Mouse (Mus musculus) sigmoid colon, adult 10 weeks (tissue): ENCODE results near the gene Gm49416. TPM values are rescaled to one million over a fixed set of nuclear protein-coding genes. Genes with fewer than 3 reads are reported as not detected.

Experiments
- polyA plus RNA-seq: library from polyadenylated mRNA; stranded (reverse); fragments of 350-450 nt; fragmentation: Illumina TruSeq; extraction: RNeasy Lipid Tissue Mini Kit (QIAGEN cat#74804); gene quantifications from one replicate; pipeline ENCODE4 v1.2.3, GENCODE M21; 2014; ENCODE audit warnings: low read depth, low replicate concordance

Gene Gm49416
- polyA plus RNA-seq: not detected

GRCm38 (mm10) chr19:8888511-8889385, at the start of gene Gm49416, which contains the start of gene 1810009A15Rik:
Gene Gm49416, plus strand, starts transcription at chr19:8888926.
Gene 1810009A15Rik, plus strand, starts transcription at chr19:8888853.

DNA sequence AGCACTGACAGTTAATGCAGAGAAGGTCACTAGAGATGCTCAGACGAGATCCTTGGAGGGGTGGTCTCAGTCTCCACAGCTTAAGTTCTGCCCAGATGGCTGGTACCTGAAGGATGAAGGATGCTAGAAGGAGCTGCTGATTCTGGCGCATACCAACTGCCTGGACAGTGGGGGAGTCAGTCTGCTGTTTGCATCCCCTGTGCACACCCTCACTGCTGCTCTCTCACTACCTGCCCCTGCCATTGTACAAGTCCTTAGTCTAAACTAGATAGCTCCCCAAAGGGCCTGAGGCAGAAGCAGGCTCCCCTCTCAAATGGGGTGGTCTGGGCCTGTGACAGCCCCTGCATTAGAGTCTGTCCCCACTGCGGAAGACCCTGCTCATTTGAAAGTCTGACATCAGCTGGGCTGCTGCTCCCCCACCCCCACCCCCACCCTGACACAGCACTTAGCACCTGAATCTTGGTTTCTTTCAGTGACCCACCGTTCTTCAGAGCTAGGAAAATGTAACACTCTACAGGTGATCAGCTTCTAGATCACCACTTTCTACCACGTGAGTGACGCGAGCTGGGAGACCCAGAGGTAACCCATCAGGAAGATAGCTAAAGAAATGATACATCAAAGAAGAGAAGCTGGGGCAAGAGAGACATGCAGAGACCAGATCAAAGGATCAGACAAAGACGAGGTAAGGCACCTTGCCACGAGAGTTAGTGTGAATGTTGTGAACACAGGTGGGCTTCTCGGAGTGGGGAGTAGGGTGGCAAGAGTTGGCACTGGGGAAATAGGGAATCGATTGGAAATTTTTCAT, 49.4 kb upstream of the Gm49416 start, which contains the start of gene Gng3:
Gng3 (minus strand) TSS at position 92 of the 805 bp plus-strand sequence.

DNA sequence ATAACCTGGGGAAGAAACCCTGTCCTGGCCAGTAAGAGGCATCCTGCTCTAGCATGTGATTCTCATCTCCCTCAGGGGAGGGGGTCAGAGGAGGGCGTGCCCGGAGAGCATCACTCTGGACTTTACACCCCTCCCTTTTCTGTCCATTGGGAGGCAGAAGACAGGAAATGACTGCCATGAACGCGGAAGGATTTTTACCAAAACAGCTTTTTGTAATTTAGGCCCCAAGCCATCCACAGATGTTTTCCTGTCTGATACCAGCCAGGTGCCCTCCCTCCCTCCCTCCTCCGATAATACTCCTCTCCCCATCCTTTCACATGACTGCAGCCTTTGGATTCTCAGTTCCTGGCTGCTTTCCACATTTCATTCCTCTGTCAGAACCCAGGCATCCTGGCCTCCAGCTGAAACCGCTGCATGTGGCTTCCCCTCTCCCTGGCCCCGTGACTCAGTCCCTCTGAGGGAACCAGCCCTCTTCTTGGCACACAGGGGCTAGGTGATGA, 38.3 kb upstream of the Gm49416 start, which contains the start of gene Lrrn4cl:
Lrrn4cl (plus strand) TSS at position 367 of the 500 bp plus-strand sequence.

GRCm38 (mm10) chr19:8871267-8872186, 17.2 kb upstream of the Gm49416 start, which contains the start of gene Ubxn1:
Gene Ubxn1, plus strand, starts transcription at chr19:8871496.

DNA sequence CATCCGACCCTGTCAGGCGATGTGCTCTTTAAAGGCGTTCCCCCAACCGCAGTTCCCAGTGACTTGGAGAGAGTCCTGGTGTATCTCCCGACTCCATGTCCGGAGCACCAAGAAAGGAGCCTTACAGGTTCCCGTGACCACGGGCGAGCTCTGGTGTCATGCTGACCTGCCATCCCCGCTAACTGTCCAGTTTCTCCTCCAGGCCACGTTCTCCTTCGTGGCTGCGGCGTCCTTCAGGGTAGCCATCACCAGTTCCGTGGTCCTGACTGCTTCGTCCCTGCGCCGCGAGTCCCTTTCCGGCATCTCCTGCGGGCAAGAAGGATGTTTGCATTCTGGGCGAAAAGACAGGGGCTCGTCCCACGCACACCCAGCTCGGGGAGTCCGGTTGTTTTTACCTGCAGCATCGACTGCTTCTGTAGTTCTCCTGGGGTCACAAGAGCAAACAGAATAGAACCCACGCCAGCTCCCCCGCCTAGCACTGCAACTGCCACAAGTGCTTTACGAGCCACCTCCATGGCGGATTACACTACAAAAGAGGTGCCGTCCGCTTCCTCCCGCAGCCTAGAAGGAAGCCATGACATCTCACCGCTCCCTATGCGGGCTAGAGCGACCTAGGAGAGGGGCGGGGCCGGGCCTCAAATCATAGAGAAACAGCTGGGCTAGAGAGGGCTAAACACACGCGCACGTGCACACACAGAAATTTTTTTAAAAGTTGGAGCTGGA, 8.3 kb upstream of the Gm49416 start, which contains the start of gene Uqcc3:
Uqcc3 (minus strand) TSS at position 613 of the 723 bp plus-strand sequence.

DNA sequence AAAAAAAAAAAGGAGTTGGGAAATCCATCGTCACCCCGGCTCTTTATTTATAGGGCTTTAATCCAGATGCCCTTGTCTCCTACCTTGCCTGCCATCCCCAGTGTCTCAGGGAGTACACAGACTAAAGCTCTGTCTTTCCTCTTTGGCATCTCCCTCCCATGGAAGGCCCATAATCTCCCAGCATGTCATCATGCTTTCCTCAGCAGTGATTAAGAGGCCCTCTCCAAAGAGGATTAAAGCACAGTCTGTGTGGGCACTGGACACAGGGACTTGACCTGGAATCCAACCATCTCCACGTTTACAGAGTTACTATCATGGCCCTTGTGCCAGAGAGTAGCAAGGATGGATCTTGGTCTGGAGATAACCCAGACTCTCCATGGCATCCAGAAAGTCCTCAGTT, 5.1 kb upstream of the Gm49416 start, which contains the start of the genes Lbhd1 and Gm49403:
Lbhd1 (plus strand) TSS at position 117 of the 400 bp plus-strand sequence.
Gm49403 (plus strand) TSS at position 315 of the 400 bp plus-strand sequence.

GRCm38 (mm10) chr19:8892829-8893766, 4.4 kb downstream of the Gm49416 start, which contains the start of gene Ints5:
Gene Ints5, plus strand, starts transcription at chr19:8893005.

GRCm38 (mm10) chr19:8897865-8898495, 9.3 kb downstream of the Gm49416 start, which contains the start of gene Ganab:
Gene Ganab, plus strand, starts transcription at chr19:8898071.

DNA sequence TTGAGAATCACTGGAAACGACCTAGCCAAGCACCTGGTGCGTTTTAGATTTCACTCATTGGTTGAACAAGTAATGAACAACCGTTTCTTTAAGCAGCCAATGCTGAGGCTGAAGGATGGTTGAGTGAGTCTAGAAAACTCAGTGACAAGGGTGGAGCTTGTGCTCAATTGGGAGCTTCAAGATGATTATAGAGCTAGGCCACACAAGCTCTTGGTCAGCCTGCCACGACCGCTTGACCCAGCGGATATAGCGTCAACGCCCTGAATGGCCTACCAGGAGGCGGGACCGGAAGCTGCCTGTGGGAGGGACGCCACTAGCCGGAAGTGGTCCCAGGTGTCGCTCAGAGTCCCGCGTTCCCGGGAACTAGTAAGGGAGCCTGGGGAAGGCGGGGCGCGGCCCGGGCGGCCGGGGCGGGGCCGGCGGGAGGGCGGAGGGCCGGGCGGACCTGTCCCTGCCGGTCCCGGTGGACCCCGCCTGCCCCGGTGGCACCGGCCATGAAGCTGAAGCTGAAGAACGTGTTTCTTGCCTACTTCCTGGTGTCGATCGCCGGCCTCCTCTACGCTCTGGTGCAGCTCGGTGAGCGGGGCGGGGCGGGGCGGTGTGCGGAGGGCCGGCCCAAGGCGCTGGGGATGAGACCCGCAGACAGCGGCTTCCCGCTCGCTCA, 31.5 kb downstream of the Gm49416 start, which contains the start of gene B3gat3:
B3gat3 (plus strand) TSS at position 302 of the 664 bp plus-strand sequence.

DNA sequence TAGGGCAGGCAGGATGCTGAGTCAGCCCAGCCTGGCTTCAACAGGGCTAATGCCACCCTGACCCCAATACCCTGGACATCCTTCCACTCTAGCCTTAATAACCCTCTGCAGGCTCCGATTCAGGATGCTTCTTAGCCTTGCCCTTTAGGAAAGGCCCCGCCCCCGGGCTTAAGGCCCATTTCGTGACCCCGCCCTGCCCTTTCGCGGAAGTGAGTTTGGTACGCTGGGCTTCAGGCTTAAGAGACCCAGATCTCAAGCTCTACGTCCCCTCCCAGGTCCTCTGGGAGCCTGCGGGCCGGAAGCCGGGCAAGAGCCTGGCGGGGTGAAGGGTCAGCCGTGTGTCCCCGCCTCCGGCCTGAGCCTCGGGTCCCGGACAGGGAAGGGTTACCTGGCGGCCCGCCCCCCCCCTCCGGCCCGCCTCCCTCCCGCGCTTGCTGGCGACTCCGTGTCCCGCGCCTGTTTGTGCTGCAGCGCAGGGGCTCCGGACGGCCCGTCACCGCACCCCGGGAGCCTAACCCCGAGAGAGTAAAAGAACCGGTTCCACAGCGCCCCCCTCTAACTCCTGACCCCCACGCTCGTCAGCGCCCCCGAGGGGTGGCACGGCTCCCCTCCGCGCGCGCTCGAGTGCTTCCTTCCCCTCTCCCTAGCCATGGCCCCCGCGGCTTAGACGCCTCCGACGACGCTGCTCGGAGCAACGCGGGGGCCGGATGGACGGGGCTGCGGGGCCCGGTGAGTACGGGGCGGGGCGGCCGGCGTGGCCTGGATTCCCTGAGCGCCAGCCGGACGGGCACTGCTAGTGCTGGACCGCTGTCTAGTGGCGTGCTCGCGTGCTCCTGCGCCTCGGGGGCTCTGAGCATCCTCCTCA, 40.7 kb downstream of the Gm49416 start, which contains the start of the genes Rom1 and Eml3:
Rom1 (minus strand) TSS at position 133 of the 865 bp plus-strand sequence.
Eml3 (plus strand) TSS at position 329 of the 865 bp plus-strand sequence.

DNA sequence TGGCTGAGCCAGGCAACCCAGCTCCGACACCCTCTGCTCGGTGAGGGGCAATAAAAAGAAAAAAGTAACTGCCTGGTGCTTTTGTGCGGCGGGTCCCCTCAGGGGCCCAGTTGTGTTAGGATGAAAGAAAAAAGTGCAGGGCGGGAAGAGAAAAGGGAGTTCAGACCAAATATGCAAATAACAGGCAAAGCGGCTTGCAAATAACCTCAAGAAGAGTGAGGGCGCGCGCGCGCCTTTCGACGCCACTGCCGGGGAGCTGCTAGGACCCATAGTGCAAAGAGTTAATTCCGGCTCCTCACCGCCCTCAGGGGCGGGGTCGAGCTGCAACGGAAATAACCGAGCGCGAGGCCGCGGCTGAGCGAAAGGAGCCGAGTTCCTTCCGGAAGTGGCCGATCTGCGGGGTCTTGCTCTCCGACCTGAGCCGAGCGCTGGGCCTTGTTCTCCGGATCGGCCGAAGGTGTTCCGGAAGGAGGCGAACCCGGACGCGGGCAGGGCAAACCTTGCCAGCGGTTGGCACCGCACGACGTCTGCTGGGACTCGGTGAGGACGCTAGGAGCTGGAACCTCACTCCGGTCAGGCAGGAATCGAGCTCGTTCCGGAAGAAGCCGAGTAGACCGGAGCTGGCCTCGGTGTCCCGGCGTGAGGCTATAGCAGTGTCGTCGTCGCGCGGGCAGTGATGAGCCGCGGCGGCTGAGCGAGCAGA, 52.9 kb downstream of the Gm49416 start, which contains the start of gene Mta2:
Mta2 (plus strand) TSS at position 361 of the 703 bp plus-strand sequence.

Other genes starting within 250 kb of the Gm49416 start
- gene Chrm1, start 225.1 kb upstream of the Gm49416 start, polyA plus RNA-seq: 0.79 TPM
- gene Slc3a2, start 165.6 kb upstream of the Gm49416 start, polyA plus RNA-seq: 38.6 TPM
- 12.7 TPM for gene Wdr74, start 153.1 kb upstream of the Gm49416 start, polyA plus RNA-seq
- gene 1700092M07Rik, start 148.2 kb upstream of the Gm49416 start, polyA plus RNA-seq: not detected
- gene Stx5a, start 147.5 kb upstream of the Gm49416 start, polyA plus RNA-seq: 112 TPM
- gene Nxf1, start 131.9 kb upstream of the Gm49416 start, polyA plus RNA-seq: 92.5 TPM
- 17.2 TPM for gene Tmem223, start 117.9 kb upstream of the Gm49416 start, polyA plus RNA-seq
- 30.6 TPM for gene Tmem179b, start 114.5 kb upstream of the Gm49416 start, polyA plus RNA-seq
- not detected for gene Taf6l, start 102.5 kb upstream of the Gm49416 start, polyA plus RNA-seq
- gene Polr2g, start 90.3 kb upstream of the Gm49416 start, polyA plus RNA-seq: 35.0 TPM
- gene Zbtb3, start 86.4 kb upstream of the Gm49416 start, polyA plus RNA-seq: not detected
- gene Ttc9c, start 69.6 kb upstream of the Gm49416 start, polyA plus RNA-seq: 112 TPM
- gene Hnrnpul2, start 68.9 kb upstream of the Gm49416 start, polyA plus RNA-seq: 195 TPM
- not detected for gene AC129217.1, start 59.2 kb upstream of the Gm49416 start, polyA plus RNA-seq
- 8.5 TPM for gene Bscl2, start 51.5 kb upstream of the Gm49416 start, polyA plus RNA-seq
- 0.69 TPM for gene Gng3, start 49.7 kb upstream of the Gm49416 start, polyA plus RNA-seq
- gene Lrrn4cl, start 38.2 kb upstream of the Gm49416 start, polyA plus RNA-seq: 3.7 TPM
- 17.3 TPM for gene Ubxn1, start 17.4 kb upstream of the Gm49416 start, polyA plus RNA-seq
- 2.2 TPM for gene Uqcc3, start 8.0 kb upstream of the Gm49416 start, polyA plus RNA-seq
- 37.9 TPM for gene Lbhd1, start 5.2 kb upstream of the Gm49416 start, polyA plus RNA-seq
- not detected for gene Gm49403, start 5.0 kb upstream of the Gm49416 start, polyA plus RNA-seq
- gene 1810009A15Rik, start 73 bp upstream of the Gm49416 start, polyA plus RNA-seq: 12.0 TPM
- 0.44 TPM for gene Ints5, start 4.1 kb downstream of the Gm49416 start, polyA plus RNA-seq
- gene Ganab, start 9.1 kb downstream of the Gm49416 start, polyA plus RNA-seq: 76.6 TPM
- 28.4 TPM for gene B3gat3, start 31.4 kb downstream of the Gm49416 start, polyA plus RNA-seq
- gene Rom1, start 40.4 kb downstream of the Gm49416 start, polyA plus RNA-seq: not detected
- 5.4 TPM for gene Eml3, start 40.6 kb downstream of the Gm49416 start, polyA plus RNA-seq
- gene Mta2, start 52.9 kb downstream of the Gm49416 start, polyA plus RNA-seq: 73.4 TPM
- gene Tut1, start 64.9 kb downstream of the Gm49416 start, polyA plus RNA-seq: 2.4 TPM
- 81.4 TPM for gene Eef1g, start 78.1 kb downstream of the Gm49416 start, polyA plus RNA-seq
- 158 TPM for gene Ahnak, start 100.4 kb downstream of the Gm49416 start, polyA plus RNA-seq
- gene Scgb1a1, start 199.0 kb downstream of the Gm49416 start, polyA plus RNA-seq: not detected
- 3.9 TPM for gene Asrgl1, start 246.7 kb downstream of the Gm49416 start, polyA plus RNA-seq